Mouse (Mus musculus) G1E-ER4 (cell line): ENCODE measurements around the gene Ceacam16. TPM values are rescaled to one million over a fixed set of nuclear protein-coding genes. Genes with fewer than 3 reads are reported as not detected.

Source experiments
- GATA1 ChIP-seq: IDR thresholded peaks from one replicate; pipeline ENCODE4 v1.8.0; 2012; ENCODE audit warnings: low read length, inconsistent platforms
- polyA plus RNA-seq: library from polyadenylated mRNA; stranded (reverse); fragments of >175 nt; gene quantifications from 2 replicates; pipeline ENCODE4 v1.2.3, GENCODE M21; 2012

Ceacam16 gene
- polyA plus RNA-seq, 1 experiment = 1.3 TPM

- no peak for TF ChIP-seq GATA1
These were observed 4.8 kb downstream of the Ceacam16 start for GRCm38 (mm10) chr7:19856283-19856682.

GRCm38 (mm10) chr7:19855663-19856062 lies 5.4 kb downstream of the Ceacam16 start:
- no peak for TF ChIP-seq GATA1

GRCm38 (mm10) chr7:19853526-19853925 lies 7.6 kb downstream of the Ceacam16 start:
- no peak for TF ChIP-seq GATA1

- no peak for TF ChIP-seq GATA1
These were observed 9.1 kb downstream of the Ceacam16 start, which contains the start of gene Gm19345 for GRCm38 (mm10) chr7:19851858-19852570. Gene Gm19345 (plus strand): TSS chr7:19852003.

GRCm38 (mm10) chr7:19844521-19845171 lies 16.5 kb downstream of the Ceacam16 start:
- no peak for TF ChIP-seq GATA1

GRCm38 (mm10) chr7:19843561-19843960 lies 17.5 kb downstream of the Ceacam16 start:
- no peak for TF ChIP-seq GATA1

GRCm38 (mm10) chr7:19842885-19843504 lies 18.1 kb downstream of the Ceacam16 start:
- no peak for TF ChIP-seq GATA1

- no peak for TF ChIP-seq GATA1
These were observed 19.2 kb downstream of the Ceacam16 start for GRCm38 (mm10) chr7:19841686-19842413.

GRCm38 (mm10) chr7:19840936-19841335 lies 20.2 kb downstream of the Ceacam16 start:
- TF ChIP-seq GATA1 = no peak

- TF ChIP-seq GATA1 = no peak
These were observed 20.7 kb downstream of the Ceacam16 start for GRCm38 (mm10) chr7:19840371-19840770.

GRCm38 (mm10) chr7:19836843-19837242 lies 24.3 kb downstream of the Ceacam16 start:
- TF ChIP-seq GATA1 = no peak

- no peak for TF ChIP-seq GATA1
These were observed 27.0 kb downstream of the Ceacam16 start for GRCm38 (mm10) chr7:19834055-19834454.

GRCm38 (mm10) chr7:19831837-19832236 lies 29.3 kb downstream of the Ceacam16 start:
- TF ChIP-seq GATA1 = no peak

GRCm38 (mm10) chr7:19830682-19831156 lies 30.4 kb downstream of the Ceacam16 start:
- no peak for TF ChIP-seq GATA1

GRCm38 (mm10) chr7:19829694-19830093 lies 31.4 kb downstream of the Ceacam16 start:
- no peak for TF ChIP-seq GATA1

GRCm38 (mm10) chr7:19826756-19827155 lies 34.3 kb downstream of the Ceacam16 start:
- TF ChIP-seq GATA1 = no peak
